Mouse (Mus musculus): ENCODE measurements around the gene Fam189a2. TPM values are rescaled to one million over a fixed set of nuclear protein-coding genes. Genes with fewer than 3 reads are reported as not detected.

Fam189a2 gene
- polyA plus RNA-seq, 1 experiment from 2014 or later, result 0.48 TPM

DNA sequence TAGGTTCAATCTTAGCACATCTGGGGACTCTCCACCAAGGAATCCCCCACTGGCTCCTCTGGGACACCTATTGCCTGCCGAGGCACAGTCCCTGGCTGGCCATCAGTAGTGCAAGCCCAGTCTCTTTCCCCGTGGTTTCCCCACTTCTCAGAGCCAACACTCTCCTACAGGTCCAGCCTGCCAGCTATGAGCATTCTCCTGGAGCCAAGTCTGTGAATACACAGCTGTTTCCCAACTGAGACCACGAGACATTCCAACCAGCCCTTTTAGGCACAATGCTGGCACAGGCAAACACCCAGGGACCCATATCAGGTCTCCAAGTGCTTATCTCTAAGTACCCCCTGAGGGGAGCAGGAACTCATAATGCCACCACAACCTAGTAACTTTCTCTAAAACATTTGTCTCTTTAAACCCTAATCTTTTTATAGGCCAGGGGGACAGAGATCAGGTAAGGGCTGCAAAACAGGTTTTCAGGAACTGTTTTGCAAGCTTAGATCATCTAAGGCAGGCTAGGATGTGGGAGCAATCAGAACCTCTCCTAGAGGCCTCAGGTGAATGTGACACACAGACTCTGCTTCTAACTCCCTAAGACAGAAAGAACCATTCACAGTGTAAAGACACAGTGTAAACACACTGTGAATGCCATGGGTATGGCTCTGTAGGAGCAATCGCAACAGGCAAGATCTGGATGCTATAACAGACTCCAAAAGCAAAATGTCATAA lies 23.0 kb downstream of the Fam189a2 start:
- Histone ChIP-seq H3K4me2 (no peak overlapping the region), H3K9me3 (no peaks in the 10 kb centered on the region), H3K4me1 (0 out of 2 replicates have a peak, but pooled peaks cover 4% of the 10 kb centered on the region), H3K36me3 (no peaks in the 10 kb centered on the region), H3K4me3 (no peak overlapping the region), H3K27ac (no peak overlapping the region; the same call in 1 of the 2 replicates), H3K9ac (no peak overlapping the region), H3K27me3 (no peaks in the 10 kb centered on the region)
- no peak for ATAC-seq (ENCODE audit: insufficient number of reproducible peaks, insufficient read depth, low FRiP score, low TSS enrichment, low read depth)
- WGBS, result 59% methylated on average over 4 of the region's 4 CpGs

- Histone ChIP-seq H3K27ac (no peak overlapping the region; the same call in 1 of the 2 replicates), H3K4me2 (no peak overlapping the region), H3K9me3 (no peaks in the 10 kb centered on the region), H3K36me3 (no peaks in the 10 kb centered on the region), H3K4me3 (no peak overlapping the region), H3K27me3 (no peaks in the 10 kb centered on the region), H3K9ac (no peak overlapping the region), H3K4me1 (0 out of 2 replicates have a peak, but pooled peaks cover 4% of the 10 kb centered on the region)
- no peak for ATAC-seq (ENCODE audit: insufficient number of reproducible peaks, insufficient read depth, low FRiP score, low TSS enrichment, low read depth)
- WGBS, result 89% methylated on average over 10 of the region's 10 CpGs
Measured at GRCm38 (mm10) chr19:24007002-24007637, 23.7 kb downstream of the Fam189a2 start.

DNA sequence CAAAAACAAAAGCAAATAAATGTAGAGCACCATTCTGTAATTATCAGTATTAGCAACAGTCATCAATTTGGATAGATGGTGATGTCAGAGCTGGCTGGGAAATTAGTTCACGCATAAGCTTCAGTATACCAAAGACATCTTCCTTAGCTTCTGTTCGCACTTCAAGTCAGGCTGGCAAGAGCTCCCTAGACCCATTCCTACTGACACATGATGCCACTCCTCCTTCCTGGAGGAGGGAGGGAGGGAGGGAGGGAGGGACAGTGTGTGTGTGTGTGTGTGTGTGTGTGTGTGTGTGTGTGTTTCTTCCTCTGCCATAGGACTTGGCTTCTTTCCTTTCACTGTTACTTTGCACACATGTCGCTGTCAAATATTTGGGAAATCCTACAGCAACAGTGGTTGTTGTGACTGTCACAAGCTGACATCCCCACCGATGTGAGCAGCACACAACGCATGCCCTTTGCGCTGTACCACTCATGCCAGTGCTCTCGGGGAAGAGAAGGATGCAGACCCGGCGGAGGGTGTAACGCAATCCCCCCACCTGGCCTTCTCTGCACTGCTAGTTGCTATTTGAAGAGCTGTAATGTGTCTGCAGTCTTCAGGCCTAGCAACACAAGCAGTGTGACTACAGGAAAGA lies 34.9 kb downstream of the Fam189a2 start:
- WGBS, result 78% methylated on average over 10 of the region's 10 CpGs

DNA sequence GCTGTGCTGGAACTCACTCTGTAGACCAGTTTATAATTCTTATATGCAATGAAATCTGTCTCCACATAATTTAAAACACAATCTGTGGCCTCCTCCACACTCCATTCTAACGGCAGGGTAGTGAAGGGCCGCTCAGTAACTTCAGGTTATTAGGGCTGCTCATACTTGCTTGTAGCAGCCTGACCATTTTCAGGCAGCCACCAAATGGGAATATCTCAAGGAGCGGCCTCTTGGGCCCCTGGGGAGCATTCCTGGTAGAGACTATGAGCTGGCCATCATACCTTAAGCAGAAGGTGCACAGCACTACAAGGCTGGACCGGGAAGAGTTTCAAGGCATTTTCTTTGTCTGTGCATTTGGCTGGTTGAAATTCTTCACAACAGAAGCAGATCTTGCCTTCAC lies 42.7 kb downstream of the Fam189a2 start:
- Histone ChIP-seq H3K4me2 (no peak overlapping the region), H3K9me3 (no peaks in the 10 kb centered on the region), H3K27ac (no peak overlapping the region), H3K27me3 (no peaks in the 10 kb centered on the region), H3K9ac (no peak overlapping the region), H3K4me3 (no peak overlapping the region), H3K4me1 (no peaks in the 10 kb centered on the region), H3K36me3 (no peaks in the 10 kb centered on the region)
- 82% methylated on average over 4 of the region's 4 CpGs for WGBS
- no peak for ATAC-seq (ENCODE audit: insufficient number of reproducible peaks, insufficient read depth, low FRiP score, low TSS enrichment, low read depth)

More for the DNA sequence above, 34.9 kb downstream of the Fam189a2 start:
- Histone ChIP-seq H3K9ac (no peak overlapping the region), H3K36me3 (no peaks in the 10 kb centered on the region), H3K27ac (no peak overlapping the region), H3K4me1 (no peaks in the 10 kb centered on the region), H3K4me3 (no peak overlapping the region), H3K27me3 (no peaks in the 10 kb centered on the region), H3K9me3 (no peaks in the 10 kb centered on the region), H3K4me2 (no peak overlapping the region)
- no peak for ATAC-seq (ENCODE audit: insufficient number of reproducible peaks, insufficient read depth, low FRiP score, low TSS enrichment, low read depth)

- WGBS, result 64% methylated on average over 2 of the region's 2 CpGs
- no peaks in the 10 kb centered on the region for H3K9me3 ChIP-seq
- H3K4me2 ChIP-seq, result no peak overlapping the region
- no peak overlapping the region for H3K9ac ChIP-seq
- ATAC-seq (ENCODE audit: insufficient number of reproducible peaks, insufficient read depth, low FRiP score, low TSS enrichment, low read depth), result no peak
- no peaks in the 10 kb centered on the region for H3K4me1 ChIP-seq
- no peaks in the 10 kb centered on the region for H3K36me3 ChIP-seq
- no peak overlapping the region for H3K27ac ChIP-seq
- no peaks in the 10 kb centered on the region for H3K27me3 ChIP-seq
- no peak overlapping the region for H3K4me3 ChIP-seq
Measured at GRCm38 (mm10) chr19:23987291-23987690, 43.5 kb downstream of the Fam189a2 start.

GRCm38 (mm10) chr19:23984186-23984585 lies 46.6 kb downstream of the Fam189a2 start:
- H3K36me3 ChIP-seq, result no peaks in the 10 kb centered on the region
- H3K27ac ChIP-seq, result no peak overlapping the region
- H3K4me1 ChIP-seq, result no peaks in the 10 kb centered on the region
- ATAC-seq (ENCODE audit: insufficient number of reproducible peaks, insufficient read depth, low FRiP score, low TSS enrichment, low read depth), result no peak
- no peak overlapping the region for H3K4me3 ChIP-seq
- no peak overlapping the region for H3K4me2 ChIP-seq
- H3K9ac ChIP-seq, result no peak overlapping the region
- H3K27me3 ChIP-seq, result no peaks in the 10 kb centered on the region
- no peaks in the 10 kb centered on the region for H3K9me3 ChIP-seq
- WGBS, result 71% methylated on average over 6 of the region's 6 CpGs

GRCm38 (mm10) chr19:23980598-23980997 lies 50.2 kb downstream of the Fam189a2 start:
- Histone ChIP-seq H3K4me2 (no peak overlapping the region), H3K36me3 (no peaks in the 10 kb centered on the region), H3K9ac (no peak overlapping the region), H3K27ac (no peak overlapping the region), H3K27me3 (no peaks in the 10 kb centered on the region), H3K4me1 (no peaks in the 10 kb centered on the region), H3K9me3 (no peaks in the 10 kb centered on the region), H3K4me3 (no peak overlapping the region)
- no peak for ATAC-seq (ENCODE audit: insufficient number of reproducible peaks, insufficient read depth, low FRiP score, low TSS enrichment, low read depth)
- 66% methylated on average over 3 of the region's 3 CpGs for WGBS

- no peak overlapping the region for H3K27ac ChIP-seq
- ATAC-seq (ENCODE audit: insufficient number of reproducible peaks, insufficient read depth, low FRiP score, low TSS enrichment, low read depth), result no peak
- WGBS, result 59% methylated on average over 6 of the region's 6 CpGs
Measured at GRCm38 (mm10) chr19:23977901-23978443, 52.8 kb downstream of the Fam189a2 start.

DNA sequence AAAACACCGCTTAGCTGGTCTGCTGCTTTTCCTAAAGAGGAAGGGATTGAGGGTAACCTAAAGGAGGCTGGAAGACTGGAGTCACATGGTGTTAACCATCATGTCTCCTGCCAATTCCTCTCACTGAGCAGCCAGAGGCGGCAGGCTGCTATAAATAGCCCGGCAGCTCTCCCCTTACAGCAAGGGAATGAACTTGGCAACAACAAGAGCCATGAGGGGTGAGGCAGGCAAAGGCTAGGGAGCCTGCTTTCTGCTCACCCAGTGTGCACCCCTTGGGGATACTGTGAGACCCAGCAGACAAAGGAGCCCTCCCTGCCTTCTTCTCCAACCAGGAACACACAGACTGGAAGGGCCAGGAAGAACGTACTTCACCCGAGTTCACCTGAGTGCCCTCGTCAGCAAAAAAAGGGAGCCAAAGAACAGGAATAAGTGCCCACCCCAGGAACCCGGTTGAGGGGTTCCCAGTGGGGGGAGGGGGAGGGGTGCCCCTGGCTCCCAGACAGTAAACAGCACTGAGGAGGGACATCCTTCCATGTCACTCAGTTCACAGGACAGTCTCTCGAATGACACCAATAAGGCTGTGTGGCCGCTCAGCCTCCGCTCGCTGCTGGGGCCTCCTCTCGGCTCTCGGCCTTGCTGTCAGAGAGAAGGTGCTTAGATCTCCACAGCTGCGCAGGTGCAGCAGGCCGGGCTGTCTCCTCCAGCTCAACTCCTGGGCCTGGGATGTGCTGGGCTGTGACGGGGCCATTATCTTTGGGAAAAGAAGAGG lies 57.8 kb downstream of the Fam189a2 start:
- ATAC-seq (ENCODE audit: insufficient number of reproducible peaks, insufficient read depth, low FRiP score, low TSS enrichment, low read depth), result peak; percentile 58; the same call in 1 of the 2 replicates
- no peaks in the 10 kb centered on the region for H3K27me3 ChIP-seq
- WGBS, result 62% methylated on average over 16 of the region's 16 CpGs
- no peaks in the 10 kb centered on the region for H3K36me3 ChIP-seq
- H3K4me2 ChIP-seq, result no peak overlapping the region
- peaks cover 13% of the 10 kb centered on the region for H3K4me1 ChIP-seq
- peak overlapping the region; percentile 53 for H3K27ac ChIP-seq
- H3K4me3 ChIP-seq, result no peak overlapping the region
- H3K9me3 ChIP-seq, result no peaks in the 10 kb centered on the region
- H3K9ac ChIP-seq, result no peak overlapping the region

More at GRCm38 (mm10) chr19:23977901-23978443, 52.8 kb downstream of the Fam189a2 start:
- no peaks in the 10 kb centered on the region for H3K27me3 ChIP-seq
- peaks cover 5% of the 10 kb centered on the region for H3K4me1 ChIP-seq
- H3K9me3 ChIP-seq, result no peaks in the 10 kb centered on the region
- H3K4me2 ChIP-seq, result no peak overlapping the region
- no peaks in the 10 kb centered on the region for H3K36me3 ChIP-seq
- no peak overlapping the region for H3K4me3 ChIP-seq
- H3K9ac ChIP-seq, result no peak overlapping the region

DNA sequence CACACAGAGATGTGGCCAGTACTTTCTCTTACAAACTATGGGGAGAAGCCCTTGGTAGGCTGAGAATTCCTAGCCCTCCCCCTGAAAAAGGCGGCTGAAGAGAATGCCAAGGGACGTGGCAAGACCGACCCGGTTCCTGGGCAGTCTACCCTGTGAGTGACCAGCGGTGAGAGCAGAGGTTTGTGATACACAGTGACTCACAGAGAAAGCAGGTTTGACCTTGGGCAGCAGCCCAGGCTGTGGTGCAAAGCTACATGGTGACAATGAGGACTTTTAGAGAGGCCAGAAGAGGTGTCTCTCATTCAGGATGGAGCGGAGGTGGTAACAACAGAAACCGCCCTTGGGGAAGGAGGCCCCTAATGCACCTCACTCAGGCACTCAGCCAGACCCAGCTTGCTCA lies 59.4 kb downstream of the Fam189a2 start:
- 88% methylated on average over 7 of the region's 7 CpGs for WGBS
- peaks cover 13% of the 10 kb centered on the region for H3K4me1 ChIP-seq
- H3K4me2 ChIP-seq, result no peak overlapping the region
- H3K4me3 ChIP-seq, result no peak overlapping the region
- no peaks in the 10 kb centered on the region for H3K27me3 ChIP-seq
- H3K36me3 ChIP-seq, result no peaks in the 10 kb centered on the region
- H3K9ac ChIP-seq, result no peak overlapping the region
- no peak overlapping the region for H3K27ac ChIP-seq
- no peaks in the 10 kb centered on the region for H3K9me3 ChIP-seq
- no peak for ATAC-seq (ENCODE audit: insufficient number of reproducible peaks, insufficient read depth, low FRiP score, low TSS enrichment, low read depth)

GRCm38 (mm10) chr19:23970374-23970773 lies 60.4 kb downstream of the Fam189a2 start:
- Histone ChIP-seq H3K4me3 (no peak overlapping the region), H3K9ac (no peak overlapping the region), H3K27me3 (no peaks in the 10 kb centered on the region), H3K36me3 (no peaks in the 10 kb centered on the region), H3K4me2 (no peak overlapping the region), H3K27ac (no peak overlapping the region), H3K9me3 (no peaks in the 10 kb centered on the region), H3K4me1 (peaks cover 13% of the 10 kb centered on the region)
- no peak for ATAC-seq (ENCODE audit: insufficient number of reproducible peaks, insufficient read depth, low FRiP score, low TSS enrichment, low read depth)
- 92% methylated on average over 3 of the region's 3 CpGs for WGBS
